Mouse (Mus musculus) cerebellum, adult 8-10 months (tissue): ENCODE data around the gene Ushbp1.

ENCODE experiments used
- DNase-seq: peaks from one replicate; pipeline ENCODE4 v3.0.0; 2022

The Ushbp1 gene

DNA sequence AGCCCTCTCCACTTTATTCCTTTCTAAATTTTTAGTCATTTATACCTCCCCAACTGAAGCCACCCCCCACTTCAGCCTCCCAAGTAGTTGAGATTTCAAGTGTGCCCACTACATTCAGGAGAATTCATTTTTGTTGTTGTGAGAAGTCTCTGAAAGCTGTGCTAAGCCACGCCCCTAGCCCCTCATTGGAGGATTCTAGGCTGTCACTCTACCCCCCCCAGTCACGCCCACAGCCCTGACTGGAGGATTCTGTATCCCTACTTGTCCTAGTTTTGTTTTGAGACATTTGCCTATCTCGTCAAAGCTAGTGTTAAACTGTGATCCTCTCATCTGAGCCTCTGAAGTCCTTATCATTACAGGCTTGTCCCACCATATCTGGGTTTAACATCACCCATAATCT lies 2.7 kb downstream of the Ushbp1 start:
- peak; percentile 13 for DNase-seq

GRCm38 (mm10) chr8:71392391-71392790 lies 3.2 kb downstream of the Ushbp1 start:
- no peak for DNase-seq

DNA sequence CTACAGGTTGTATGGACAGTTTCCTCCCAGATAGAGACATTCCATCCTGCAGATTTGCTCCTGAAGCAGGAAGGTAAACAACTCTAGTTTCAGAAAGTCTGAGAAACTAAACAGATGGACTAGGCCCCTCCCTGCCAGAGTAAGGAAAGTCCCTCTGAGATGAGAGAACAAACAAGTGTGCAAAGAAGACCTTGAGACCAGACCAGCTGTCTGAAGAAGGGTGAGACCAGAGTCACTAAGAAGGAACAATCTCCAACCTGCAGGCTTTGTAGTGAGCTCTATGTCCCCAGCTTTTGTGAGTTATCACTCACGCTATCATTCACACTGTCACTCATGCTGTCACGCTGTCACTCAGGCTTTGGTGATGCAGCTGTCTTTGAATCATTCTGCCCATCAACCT lies 3.9 kb downstream of the Ushbp1 start:
- no peak for DNase-seq

- DNase-seq, result no peak
Observed at GRCm38 (mm10) chr8:71388267-71388666, 7.3 kb downstream of the Ushbp1 start.

DNA sequence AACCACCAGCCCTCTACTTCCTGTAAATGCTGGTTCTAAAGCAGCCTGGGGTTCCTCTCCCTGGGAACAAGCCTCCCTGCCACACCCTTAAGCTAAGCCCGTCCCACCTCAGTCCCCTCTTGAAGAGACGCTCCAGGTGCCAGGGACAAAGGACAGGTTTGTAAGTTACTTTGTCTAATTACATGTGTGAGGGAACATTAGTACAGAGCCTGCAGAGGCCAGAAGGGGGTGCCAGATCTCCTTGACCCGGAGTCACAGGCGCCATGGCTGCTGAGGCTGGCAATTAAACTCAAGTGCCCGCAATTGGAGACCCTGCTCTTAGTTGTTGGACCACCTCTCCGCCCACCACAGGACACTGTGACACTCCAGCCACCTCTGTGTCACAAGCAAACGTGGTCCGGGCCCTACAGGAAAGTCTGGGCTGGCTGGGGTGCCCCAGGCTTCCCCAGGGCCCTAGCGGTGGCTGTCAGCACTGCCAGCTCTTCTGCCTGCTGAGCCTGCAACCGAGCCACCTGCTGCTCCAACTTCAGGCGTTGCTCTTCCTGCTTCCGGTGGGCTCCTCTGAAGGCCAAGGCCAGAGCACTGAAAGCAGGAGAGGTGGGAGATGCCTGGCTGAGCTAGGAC lies 10.3 kb downstream of the Ushbp1 start:
- no peak for DNase-seq

GRCm38 (mm10) chr8:71383860-71384259 lies 11.7 kb downstream of the Ushbp1 start:
- DNase-seq, result no peak

DNA sequence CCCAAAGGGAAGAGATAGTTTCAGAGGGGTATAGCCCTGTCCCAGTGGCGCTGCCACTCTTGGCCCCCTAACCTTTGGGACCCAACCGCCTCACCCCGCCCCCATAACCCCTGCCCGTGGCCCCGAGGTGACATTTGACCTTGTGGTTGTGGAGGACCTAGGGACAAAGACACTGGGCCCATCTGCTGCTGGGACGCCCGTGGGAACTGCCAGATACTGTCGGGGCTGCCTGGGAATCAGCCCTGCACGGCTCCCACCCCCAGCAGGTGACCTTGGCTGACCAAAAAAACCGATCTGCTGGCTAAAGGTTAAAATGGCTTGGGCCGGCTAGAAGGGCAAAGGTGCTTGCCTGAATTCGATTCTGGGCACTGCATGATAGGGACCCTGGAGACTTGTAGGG lies 12.2 kb downstream of the Ushbp1 start:
- DNase-seq, result no peak

DNA sequence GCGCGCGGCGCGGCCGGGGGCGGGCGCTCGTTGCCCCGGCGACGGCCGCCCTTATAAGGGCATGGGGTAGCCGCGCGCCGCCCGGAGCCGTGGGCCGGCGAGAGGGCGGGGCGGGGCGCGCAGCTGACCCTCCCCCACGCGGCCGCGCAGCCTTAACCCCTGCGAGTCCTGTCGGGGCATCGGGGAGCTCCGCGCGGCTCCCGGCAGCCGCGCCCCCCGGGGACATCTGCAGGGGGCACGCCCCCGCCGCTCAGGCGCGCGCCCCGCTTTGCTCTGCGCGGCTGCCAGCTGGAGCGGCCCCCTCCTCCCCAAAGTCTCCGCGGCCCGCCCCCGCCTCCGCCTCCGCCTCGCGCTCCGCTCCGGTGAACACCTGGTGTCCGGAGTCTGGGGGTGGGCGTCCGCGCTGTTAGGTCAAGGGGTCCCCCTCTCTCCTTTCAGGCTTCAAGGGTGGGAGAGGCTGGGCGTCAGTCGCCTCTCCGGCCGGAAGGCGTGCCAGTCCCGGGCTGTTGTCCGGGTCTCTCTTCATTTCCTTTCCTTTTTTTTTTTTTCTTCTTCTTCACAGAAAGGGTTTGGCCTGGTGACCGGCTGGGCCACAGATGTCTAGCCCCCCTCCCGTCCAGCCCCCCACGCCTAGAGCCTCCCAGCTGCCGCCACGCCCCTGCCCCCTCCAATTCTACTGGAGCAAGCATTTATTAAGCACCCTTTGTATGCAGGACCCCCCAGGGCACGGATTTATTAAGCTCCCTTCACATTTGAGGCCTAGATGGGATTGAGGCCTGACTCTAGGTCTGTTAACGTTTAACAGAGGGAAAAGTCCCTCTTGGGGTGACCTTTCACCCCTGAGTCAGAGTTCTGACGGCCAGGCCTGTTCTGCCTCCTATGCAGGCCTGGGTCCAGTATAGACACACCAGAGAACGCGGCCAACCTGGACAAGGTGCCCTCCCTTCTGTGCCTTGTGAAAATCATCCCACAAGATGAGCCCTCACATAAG lies 13.3 kb downstream of the Ushbp1 start:
- peak; percentile 45 for DNase-seq

GRCm38 (mm10) chr8:71381421-71381970 lies 14.1 kb downstream of the Ushbp1 start, which contains the start of gene Nr2f6:
Nr2f6 (minus strand) TSS chr8:71381960.
- peak; percentile 72 for DNase-seq

DNA sequence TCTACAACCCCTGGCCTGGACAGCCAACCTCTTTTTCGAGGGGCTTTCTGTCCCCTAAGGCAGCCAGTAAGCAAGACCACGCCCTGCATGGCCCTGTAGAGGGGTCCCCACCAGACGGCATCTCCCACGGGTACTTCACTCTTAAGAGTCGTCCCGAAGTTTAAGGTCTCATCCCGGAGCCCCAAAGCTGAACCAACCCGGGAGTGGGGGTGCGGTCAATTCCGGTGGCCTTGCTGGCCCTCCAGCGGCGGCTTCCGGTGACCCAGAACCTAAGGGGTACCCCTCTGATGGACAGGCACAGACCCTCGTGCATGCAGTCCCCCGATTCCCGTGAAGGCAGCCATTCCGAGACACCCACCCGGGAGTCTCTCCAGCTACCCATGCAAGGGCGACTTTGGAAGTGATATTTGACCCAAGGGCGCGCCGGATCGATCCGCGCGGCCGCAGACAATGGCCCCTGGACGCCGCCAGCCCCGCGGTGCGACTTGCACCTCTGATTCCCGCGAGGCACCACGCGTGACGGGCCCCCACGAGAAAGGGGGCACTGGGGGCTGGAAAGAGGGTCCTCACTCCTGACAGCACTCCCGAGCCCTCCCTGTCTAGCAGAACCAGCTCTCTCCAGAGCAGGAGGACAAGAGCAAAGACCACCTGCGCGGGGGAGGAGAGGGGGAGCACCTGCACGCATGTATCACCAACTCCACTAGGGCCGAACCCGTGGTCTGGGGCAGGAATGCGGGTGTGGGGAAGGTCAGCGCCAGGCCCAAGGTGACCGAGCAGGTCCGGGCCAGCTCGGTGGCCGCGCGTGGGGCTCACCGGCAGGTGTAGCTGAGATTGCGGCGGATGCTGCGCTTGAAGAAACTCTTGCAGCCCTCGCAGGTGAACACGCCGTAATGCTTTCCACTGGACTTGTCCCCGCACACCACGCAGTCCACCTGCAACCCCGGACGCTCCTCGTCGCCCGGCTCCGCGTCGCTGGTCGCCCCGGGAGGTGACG lies 15.1 kb downstream of the Ushbp1 start:
- peak; percentile 39 for DNase-seq

- DNase-seq, result peak; percentile 23
Observed at GRCm38 (mm10) chr8:71379512-71380075, 16.0 kb downstream of the Ushbp1 start.

GRCm38 (mm10) chr8:71379008-71379407 lies 16.6 kb downstream of the Ushbp1 start:
- no peak for DNase-seq

GRCm38 (mm10) chr8:71376423-71377030 lies 19.1 kb downstream of the Ushbp1 start:
- DNase-seq, result peak; percentile 42

- DNase-seq, result peak; percentile 79
Observed at GRCm38 (mm10) chr8:71375581-71376422, 19.8 kb downstream of the Ushbp1 start.

GRCm38 (mm10) chr8:71374616-71375206 lies 20.9 kb downstream of the Ushbp1 start:
- DNase-seq, result peak; percentile 34

DNA sequence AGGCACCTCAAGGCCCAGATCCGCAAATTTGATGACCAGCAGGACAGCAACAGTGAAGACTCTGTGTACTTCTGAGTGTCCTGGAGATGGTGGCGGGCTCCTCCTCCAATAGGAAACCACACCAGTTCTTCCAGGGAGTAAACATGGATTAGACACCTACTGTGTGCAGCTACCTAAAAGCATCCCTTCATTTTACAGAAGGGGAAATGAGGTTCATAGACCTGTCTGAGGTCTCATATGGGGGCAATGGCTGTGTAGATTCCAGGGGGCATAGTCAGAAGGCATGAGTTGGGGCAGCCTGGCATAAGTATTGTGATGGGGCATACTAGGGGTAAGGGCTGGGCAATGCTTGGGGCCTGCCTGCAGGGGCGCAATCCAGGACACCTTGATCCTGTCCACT lies 22.6 kb downstream of the Ushbp1 start:
- peak; percentile 22 for DNase-seq

DNA sequence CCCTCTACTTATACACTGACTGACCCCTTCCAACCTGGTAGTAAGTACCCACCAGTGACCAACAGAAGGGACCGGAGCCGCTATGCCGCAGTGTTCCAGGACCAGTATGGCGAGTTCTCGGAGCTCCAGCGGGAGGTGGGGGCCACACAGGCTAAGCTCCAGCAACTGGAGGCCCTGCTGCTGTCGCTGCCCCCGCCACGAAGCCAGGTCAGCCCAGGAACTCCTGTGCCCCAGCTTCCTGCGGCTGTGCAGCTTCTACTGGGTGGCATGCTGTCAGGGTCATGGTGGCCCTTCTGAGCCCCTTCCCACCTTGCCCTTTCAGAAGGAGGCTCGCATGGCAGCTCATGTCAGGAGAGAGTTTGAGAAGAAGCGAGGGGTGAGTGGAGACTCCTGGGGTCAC lies 23.2 kb downstream of the Ushbp1 start:
- peak; percentile 41 for DNase-seq

GRCm38 (mm10) chr8:71371236-71371848 lies 24.3 kb downstream of the Ushbp1 start, which contains the start of gene Ocel1:
Ocel1 (plus strand) TSS chr8:71371298.
- DNase-seq, result peak; percentile 95

GRCm38 (mm10) chr8:71370711-71371235 lies 24.8 kb downstream of the Ushbp1 start:
- DNase-seq, result peak; percentile 31
